Mouse (Mus musculus): ENCODE results near the gene Pcsk1n.

The Pcsk1n gene

GRCm38 (mm10) chrX:7947108-7947899, 27.7 kb downstream of the Pcsk1n start, which contains the start of gene Hdac6:
Hdac6 (minus strand) TSS chrX:7947889.
- no peak for DNase-seq

- DNase-seq = peak; percentile 90
Observed at GRCm38 (mm10) chrX:7947900-7948492, 28.4 kb downstream of the Pcsk1n start.

- DNase-seq = no peak
Observed at GRCm38 (mm10) chrX:7950091-7950490, 30.5 kb downstream of the Pcsk1n start.

- no peak for DNase-seq
Observed at GRCm38 (mm10) chrX:7958868-7959267, 39.2 kb downstream of the Pcsk1n start.

- no peak for DNase-seq
Observed at GRCm38 (mm10) chrX:7963829-7964626, 44.4 kb downstream of the Pcsk1n start.

- DNase-seq = no peak
Observed at GRCm38 (mm10) chrX:7966161-7966560, 46.5 kb downstream of the Pcsk1n start.

- DNase-seq = no peak
Observed at GRCm38 (mm10) chrX:7967596-7968201, 48.1 kb downstream of the Pcsk1n start.

GRCm38 (mm10) chrX:7968226-7968625, 48.6 kb downstream of the Pcsk1n start:
- DNase-seq = no peak

GRCm38 (mm10) chrX:7968899-7969298, 49.3 kb downstream of the Pcsk1n start:
- no peak for DNase-seq

GRCm38 (mm10) chrX:7971292-7971691, 51.7 kb downstream of the Pcsk1n start:
- DNase-seq = no peak
